In genomic region chr9:44005305-44005704, GRCm38 (mm10) we compare ENCODE assay signal across 14 mouse cellular contexts.
"Had no signal": no experiment of that assay in that cellular context is flagged by ENCODE, and none has a peak within 500 bp of the region (broad histone marks: within the 10 kb centered on the region; RNA-seq: fewer than 3 reads in every experiment).

No protein-coding gene starts in this region.

- ATAC-seq: midbrain, embryonic 16.5 days had no signal

- DNase-seq: lung, adult 18-20 months; lung, embryonic 14.5 days; lung, postnatal 10 days; lung, postnatal 4 days; midbrain, embryonic 14.5 days; retina, postnatal 1 day; right cerebral cortex, adult 18-20 months; right cerebral cortex, postnatal 25 days; right cerebral cortex, postnatal 4 days; spleen, adult 18-20 months; thymus, adult 18-20 months; thymus, postnatal 14 days; thymus, postnatal 36 days had no signal
